Mouse (Mus musculus) spleen, postnatal 36 days (tissue): ENCODE measurements around the gene Cys1.
"Not testable (repeated sequence)": the region's sequence is repeated elsewhere in the genome, so short reads cannot be mapped to it uniquely, and the experiment has no call there.

Experiments
- DNase-seq, 2 experiments: peaks; one replicate each; pipeline ENCODE4 v3.0.0; 2022; ENCODE audit warnings: low spot score in 2 of 2, mixed read lengths in 1 of 2

Gene Cys1

DNA sequence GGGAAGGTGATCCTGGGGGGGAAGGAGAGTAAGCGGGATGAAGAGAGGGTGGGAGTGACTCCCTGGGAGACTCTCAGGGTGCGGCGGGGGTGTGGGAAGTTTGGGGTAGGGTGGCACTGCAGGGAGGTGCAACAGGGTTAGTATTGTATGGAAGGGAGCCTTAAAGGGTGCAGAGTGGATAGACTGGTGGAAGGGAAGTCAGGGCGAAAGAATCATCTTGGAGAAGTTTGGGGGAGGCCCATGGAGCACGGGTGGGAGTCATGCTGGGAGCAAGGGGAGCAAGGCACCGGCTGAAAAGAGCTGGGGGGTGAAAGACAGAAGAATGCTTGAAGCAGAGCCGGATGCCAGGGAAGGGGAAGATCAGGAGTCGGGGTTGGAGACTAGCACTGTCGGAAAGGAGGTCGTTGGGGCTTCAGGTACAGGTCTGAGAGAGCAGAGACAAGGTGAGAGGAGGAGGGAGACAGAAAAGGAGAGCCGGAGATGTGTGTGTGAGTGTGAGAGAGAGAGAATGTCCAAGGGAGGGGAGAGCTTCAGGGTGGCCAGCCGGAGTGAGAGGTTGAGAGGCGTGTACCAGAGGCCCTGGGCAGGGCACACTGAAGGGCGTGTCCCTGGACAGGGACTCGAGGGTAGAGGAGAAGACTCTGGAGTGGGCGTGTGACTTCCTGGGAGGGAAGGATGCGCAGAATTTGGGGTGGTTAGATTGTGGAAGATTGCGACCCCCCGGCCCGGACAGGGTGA lies at the start of gene Cys1:
Gene Cys1 (minus strand): TSS at position 528 of the 738 bp plus-strand sequence.
- DNase-seq, result no peak

DNA sequence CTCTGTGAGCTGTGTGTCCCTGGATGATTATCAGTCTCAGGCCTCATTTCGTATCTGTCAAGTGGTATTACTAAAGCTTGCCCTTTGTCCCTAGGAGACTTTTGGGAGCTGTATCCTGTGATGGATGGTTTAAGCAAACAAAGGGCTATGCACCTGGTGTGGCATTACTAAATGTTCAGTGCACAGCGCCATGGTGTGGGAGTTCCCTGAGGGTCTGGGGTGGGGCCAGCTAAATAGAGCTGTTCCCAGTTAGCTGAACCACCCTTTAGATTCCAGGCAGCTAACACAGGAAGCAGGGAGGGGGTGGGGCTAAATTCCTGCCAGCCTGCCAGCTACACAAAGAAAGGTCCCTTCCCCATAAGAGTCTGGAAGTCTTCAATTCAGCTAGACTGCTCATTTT lies 42.8 kb upstream of the Cys1 start:
- DNase-seq, result no peak

DNA sequence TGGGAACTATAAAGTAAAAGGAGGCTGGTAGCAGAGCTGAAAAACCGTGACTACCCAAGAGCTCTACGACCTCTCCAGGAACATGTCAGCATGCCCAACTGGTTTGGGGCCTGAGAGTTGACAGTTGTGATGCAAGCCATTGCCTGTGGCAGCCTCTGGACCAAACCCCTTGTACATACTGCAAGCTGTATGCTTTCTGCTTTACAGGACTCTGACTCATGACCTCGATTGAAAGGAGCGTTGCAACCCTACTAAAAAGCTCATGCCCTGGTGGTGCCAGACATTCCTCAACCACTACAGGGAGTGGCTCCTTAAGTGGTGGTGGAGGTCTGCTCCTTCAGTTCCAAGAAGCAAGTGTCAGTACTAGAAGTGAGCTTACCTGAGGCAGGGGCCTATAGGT lies 42.2 kb upstream of the Cys1 start:
- DNase-seq, result no peak

DNA sequence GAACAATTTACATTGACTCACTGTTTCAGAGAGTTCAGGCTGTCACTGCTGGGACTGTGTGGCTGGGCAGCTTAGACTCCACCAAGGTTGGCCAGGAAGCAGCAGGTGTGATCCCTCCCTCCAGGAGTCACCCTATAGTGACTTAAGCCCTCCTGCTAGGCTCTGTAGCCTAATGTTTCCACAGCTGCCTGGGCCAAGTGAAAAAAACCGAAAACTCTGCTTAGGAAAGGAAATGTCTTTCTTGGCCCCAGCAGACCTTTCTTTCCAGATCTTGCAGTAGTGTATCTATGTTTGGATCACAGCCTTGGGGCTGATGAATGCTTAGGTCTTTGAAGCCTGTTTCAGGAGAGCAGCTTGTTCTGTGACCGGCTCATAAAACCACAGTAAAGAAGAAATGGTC lies 41.8 kb upstream of the Cys1 start:
- DNase-seq, result no peak

DNA sequence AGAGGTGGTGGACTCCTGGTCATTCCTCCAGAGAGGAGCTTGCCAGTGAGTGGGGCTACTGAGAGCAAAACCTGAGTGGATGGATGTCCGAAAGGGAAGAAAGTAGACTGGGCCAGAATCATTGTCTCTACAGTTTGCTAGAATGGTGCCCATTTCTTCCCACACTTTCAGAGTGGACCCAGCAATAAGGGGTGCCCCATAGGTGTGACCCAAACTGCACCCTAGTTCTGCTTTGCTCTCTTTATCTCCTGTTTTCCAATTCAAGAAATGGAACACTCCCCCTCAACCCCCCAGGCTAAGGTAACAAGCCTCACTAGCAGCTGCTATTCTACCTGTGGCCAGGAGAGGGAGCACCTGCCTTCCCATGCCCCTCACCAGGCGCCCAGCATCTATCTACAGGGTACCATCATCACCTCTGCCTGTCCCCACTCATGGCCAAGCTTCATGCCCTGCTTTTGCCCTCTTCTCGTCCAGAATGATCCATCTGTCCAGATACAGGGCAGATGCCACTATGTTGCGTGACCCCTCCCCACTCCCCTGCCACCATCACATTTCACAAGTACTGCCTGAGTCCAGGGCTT lies 35.2 kb upstream of the Cys1 start:
- DNase-seq, result no peak

DNA sequence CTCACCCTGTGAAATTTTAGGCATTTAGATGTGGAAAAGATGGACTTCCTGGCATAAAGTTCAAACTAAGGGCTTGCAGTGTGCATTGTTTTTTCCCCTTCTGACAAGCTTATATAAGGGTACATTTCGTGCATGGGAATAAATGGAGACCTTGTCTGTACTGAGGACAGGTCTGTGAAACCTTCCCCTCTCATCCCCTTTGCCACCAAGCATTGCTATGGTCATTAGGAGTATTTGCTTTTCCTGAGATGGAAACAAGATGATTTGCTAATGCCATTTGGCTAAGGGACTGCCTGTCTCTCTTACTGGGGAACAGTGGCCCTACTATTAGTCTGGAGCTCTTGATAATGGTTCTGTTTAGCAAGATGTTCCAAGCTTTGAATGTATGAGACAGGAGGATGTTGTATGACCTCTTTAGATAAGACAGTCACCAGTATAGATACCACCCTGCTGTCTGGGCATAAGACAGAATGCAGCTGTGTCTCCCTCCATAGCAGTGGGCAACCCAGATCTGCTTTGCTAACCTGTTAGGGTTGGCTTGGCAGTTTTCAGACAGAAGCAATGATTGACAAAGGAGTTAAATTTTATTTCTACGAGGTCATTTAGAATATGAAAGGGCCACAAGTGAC lies 33.8 kb upstream of the Cys1 start:
- DNase-seq, result no peak

DNA sequence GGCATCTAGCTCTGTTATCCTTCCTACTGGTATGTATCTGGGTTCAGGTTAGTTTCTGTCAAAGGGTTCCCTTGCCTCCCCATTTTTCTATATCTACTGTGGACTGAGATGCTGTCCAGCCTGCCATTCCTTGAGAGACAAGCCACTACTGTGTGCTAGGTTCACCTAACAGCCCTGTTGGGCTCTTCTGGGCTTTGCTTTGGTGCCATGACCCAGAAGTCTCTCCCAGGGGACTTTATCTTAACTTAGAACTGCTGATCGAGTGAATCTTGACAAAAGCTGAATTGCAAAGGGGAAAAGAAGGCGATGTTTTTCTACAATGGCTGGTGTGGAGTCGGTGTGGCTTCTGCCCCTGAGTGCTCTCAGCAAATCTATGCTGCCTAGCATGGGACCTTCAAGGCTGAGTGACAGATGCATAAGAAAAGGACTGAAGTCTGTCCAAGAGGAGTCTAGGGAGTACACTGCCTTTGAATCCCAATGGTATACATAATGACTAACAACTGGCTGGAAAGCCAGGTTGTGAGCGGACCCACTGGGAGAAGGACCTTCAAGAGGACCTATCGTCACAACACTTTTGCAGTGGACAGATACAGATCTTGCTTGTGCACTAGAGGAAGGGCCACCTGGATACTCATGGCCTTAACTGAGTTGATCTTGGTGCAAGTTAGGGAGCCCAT lies 33.1 kb upstream of the Cys1 start:
- no peak for DNase-seq

DNA sequence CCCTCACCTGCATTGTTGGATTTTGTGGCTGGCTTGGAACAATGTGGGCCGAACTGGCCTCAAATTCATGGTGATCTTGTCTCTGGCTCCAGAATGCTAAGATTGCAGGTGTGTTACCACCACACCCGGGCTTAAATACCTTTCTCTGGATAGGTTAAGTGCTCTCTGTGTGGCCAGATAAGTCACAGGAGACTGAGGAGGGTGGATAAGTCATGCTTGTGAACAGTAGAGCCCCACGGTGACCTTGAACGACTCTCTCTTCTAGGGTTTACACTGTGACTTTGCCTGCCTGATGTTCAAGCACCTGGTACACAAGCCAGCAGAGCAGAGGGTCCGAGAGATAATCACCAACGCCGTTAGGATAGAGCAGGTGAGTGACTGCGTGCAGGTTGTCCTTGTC lies 30.8 kb upstream of the Cys1 start:
- no peak for DNase-seq

DNA sequence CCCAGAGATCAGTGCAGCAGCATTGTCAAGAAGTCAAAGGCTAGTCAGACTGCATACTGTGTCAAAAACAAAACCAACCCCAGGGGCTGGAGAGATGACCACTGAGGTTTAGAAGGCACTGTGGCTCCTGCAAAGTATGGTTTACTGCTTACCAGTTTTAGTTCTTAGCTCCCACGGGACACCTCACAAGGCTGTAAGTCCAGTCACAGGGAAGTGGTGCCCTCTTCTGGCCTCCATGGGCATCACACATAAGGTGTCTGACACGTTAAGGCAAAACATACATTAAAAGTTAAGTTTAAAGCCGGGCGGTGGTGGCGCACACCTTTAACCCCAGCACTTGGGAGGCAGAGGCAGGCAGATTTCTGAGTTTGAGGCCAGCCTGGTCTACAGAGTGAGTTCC lies 29.1 kb upstream of the Cys1 start:
- no peak for DNase-seq

DNA sequence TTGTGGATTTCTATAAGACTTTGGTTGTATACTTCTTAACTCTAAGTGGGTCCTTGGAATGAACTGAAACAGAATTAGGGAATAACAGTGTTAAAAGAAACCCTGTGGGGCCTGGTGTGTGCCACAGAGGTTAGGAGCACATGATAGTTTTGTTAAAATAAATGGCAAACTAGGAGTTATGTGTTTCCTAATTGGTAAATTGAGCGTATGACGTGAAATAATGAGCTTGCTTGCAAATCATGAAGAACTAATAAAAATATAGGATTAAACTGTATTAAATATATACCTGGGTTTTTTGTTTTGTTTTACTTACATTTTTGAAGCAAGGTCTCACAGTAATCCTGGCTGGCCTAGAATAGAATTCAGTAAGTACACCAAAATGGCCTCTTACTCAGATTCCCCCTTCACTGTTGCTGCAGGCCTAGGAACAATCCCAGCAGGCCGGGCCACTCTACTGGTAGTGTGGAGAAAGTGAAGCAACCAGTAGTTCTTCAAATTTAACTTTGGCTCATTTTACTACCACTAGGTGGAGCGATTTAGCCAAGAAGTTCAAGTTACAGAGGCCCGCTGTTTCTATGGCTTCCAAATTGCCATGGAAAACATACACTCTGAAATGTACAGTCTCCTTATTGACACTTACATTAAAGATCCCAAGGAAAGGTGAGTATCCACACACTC lies 28.4 kb upstream of the Cys1 start:
- peak; percentile 39 to 71 for DNase-seq

DNA sequence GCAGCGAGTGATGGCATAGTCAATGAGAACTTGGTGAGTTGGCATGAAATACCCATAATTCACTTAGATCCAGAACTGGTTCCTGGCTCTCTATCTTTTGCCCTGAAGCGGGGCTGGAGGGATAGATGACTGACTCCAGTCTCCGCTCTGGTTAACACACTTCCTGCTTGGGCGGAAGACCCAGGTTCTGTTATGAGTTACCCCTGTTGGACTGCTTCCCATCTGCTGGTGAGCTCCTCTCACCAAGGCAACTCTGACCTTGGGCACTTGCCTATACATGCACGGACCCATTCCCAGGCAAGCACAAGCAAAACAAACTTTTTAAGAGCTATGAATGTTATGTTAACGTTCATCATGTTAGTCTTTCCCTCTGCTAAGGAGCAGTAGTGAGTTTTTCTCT lies 27.8 kb upstream of the Cys1 start:
- peak; percentile 35 to 55 for DNase-seq

DNA sequence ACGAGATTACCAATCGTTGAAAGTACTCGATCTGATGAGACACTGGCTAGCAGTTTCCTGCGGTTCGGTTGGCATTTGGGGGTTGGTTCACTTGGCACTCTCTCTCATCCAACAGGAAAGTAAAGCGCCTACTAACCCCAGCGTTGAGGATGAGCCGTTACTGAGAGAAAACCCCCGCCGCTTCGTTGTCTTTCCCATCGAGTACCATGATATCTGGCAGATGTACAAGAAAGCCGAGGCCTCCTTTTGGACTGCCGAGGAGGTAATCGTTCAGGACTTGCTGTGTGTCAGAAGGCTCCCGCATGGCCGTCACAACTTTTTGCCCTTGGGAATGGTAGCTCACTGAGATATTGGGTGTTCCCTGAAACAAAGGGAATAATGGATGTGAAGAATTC lies 27.2 kb upstream of the Cys1 start:
- DNase-seq, result no peak

DNA sequence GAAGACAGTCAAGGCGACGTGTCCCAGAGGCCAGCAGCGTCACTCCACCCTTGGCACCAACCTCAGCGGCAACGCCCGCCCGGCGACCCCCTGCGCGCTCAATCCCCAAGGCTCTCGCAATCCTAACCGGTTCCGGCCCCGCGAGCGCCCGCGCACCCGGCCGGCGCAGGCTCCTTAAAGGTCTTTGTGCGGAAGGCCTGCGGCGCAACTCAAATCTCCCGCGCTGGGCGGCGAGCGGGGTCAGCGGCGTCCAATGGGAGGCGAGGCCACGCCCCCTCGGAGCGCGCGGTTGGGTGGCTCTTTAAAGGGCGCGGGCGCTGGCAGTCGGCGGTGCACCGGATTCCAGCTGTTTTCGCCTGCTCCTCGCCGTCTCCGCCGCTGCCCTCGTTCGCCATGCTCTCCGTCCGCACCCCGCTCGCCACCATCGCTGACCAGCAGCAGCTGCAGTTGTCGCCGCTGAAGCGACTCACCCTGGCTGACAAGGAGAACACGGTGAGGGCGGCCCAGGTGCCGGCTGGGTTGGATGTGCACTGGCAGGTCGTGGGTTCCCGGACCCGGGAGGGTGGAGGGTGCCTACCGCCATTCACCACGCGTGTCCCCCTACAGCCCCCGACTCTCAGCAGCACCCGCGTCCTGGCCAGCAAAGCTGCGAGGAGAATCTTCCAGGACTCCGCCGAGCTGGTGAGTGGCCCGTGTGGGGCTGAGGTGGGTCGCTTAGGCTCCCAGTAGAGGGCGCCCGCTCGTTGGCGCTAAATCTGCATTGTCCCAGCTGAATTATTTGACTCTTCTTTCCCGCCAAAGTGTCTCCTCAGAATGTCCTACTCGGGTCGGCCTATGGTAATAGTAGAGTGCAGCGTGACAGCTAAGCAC lies 26.6 kb upstream of the Cys1 start, which contains the start of gene Rrm2:
Gene Rrm2 (plus strand): TSS at position 288 of the 870 bp plus-strand sequence.
- peak; percentile 91 to 94 for DNase-seq

DNA sequence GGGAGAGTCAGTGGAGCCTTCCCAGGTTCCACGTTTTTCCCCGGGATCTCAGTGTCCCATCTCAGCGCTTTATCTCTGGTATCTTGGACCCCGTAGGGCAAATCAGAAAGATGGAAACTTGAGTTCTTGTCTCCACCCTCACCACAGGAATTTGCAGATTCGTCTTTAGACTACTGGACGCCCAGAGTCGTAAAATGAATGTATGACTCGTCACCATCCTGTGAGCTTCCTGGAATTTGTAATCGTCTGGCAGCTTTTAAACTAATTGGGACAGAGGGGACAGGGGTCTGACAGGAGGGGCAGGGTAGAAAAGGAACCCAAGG lies 25.8 kb upstream of the Cys1 start:
- DNase-seq, result no peak

DNA sequence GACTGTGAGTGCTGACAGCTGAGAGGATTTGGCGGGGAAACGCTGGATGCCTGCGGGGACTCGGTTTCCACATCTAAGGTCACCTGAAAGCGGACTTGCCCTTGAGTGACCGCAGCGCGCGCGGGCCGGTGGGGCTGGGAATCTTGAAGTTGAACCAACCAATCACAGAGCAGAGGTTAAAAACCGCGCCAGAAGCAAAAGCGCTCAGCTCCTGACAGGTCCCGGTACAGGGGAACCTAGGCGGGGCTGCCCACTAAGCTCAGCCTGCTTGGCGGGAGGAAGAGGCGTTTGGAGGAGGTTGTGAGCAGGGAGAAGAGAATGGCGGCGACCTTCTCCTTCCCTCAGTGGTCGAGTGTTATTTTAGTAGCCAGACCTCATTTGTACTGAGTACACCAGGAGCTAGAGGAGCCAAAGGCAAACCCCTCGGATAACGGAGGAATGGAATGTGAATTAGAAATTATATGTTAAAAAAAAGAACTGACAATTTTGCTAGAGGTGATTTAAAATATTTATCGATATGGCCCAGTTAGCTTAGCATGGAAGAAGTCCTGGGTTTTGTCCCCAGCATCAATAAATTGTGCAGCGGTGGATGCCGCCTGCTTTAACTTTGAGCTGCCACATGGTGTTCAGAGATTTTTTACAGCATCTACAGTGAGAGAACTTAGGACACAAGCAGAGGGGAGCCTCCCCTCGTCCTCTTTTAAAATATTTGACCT lies 25.3 kb upstream of the Cys1 start:
- peak; percentile 57 to 78 for DNase-seq

DNA sequence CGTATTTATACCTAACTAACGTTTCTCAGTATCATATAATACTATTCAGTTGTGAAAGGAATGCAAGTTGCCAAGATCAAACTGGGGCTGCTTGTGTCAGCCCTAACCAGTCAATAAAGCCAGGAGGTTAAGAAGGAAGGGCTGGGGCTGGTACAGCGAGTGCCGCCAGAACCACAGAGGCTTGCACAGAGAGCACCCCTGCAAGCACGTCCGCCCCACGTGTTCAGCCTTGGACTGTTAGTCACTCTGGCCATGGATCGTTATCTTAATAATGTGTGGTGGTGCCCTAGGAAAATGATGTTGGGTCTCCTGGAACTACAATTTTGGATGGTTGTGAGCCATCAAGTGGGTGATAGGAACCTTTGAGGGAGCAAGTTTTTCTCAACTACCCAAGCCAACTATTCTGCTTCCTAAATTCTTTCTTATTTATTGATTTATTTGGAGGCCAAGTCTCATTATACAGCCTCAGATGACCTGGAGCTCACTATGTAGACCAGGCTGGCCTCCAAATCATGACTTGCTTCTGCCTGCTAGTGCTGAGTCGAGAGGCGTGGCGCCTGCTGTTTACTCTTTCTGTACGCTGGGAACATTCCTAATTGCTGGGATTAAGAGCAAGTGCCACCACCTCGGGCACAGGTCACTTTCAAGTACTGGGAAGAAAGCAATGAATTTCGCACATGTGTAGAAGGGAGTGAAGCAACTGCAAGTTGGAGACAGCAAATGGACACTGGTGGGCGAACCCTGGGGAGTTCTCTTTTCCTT lies 24.1 kb upstream of the Cys1 start:
- no peak for DNase-seq

DNA sequence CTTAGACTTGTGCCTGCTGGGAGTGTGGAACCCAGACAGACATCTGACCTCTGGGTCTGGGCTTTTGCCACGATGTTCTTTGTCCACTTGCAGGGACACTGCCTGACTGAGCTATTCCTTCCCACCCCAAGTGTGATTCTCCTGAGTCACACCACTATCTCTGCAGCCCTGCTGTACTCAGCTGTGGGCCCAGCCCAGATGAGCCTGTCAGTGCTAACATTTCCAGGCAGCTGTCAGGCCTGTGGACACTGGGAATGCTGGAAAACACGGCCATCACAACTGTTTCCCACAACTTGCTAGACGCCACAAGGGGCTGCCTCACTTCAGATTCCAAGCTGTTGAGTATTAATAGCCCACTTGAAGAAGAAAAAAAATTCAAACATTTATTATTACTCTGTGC lies 21.4 kb upstream of the Cys1 start:
- no peak for DNase-seq

DNA sequence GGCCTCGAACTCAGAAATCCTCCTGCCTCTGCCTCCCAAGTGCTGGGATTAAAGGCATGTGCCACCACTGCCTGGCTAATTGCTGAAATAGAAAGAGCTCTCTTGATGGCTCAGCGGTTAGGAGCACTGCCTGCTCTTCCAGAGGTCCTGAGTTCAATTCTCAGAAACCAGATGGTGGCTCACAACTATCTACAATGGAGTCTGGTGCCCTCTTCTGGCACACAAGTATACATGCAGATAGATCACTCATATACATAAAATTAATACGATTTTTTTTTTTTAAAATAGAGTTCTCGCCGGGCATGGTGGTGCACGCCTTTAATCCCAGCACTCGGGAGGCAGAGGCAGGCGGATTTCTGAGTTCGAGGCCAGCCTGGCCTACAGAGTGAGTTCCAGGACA lies 20.0 kb upstream of the Cys1 start:
- DNase-seq, result not testable (repeated sequence)

DNA sequence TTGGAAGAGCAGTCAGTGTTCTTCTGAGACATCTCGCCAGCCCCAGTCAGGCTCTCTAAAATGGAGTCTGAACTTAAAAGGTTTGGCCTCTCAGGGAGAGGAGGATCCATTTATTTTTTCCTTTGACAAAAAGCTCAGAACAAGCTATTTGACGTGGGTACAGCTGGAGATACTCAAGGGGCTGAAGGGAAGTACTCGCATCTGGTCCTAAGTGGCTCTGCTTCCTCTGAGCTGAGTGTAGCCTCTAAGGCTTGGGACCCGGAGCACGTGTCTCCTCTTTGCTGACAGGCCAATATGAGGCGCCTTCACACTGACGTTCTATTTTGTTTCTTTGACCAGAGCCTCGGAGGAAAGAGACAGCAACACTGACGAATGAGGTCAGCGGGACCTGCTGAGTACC lies 18.0 kb upstream of the Cys1 start:
- no peak for DNase-seq

DNA sequence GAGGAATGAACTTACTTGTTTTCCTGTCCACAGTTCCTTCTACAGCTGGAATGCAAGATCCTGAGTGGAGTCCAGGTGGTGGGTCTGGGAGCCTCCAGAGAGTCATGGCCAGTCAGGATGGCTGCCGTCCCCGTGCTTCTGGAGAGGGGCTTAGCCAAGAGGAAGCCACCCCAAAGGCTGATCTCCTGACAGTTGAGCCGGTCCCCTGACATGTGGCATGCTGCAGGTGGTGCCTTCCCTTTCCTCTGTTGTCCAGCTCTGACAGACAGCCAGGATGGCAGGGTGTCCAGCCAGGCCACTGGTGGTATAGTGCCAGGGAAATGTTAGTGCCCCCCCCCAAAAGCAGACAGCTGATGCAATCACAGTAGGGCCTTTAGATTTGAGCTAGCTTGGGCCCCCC lies 16.9 kb upstream of the Cys1 start:
- DNase-seq, result no peak
